Mouse (Mus musculus): ENCODE data around the gene Tldc2. TPM values are rescaled to one million over a fixed set of nuclear protein-coding genes. Genes with fewer than 3 reads are reported as not detected.

The Tldc2 gene
- polyA plus RNA-seq, 1 experiment from 2014 or later: not detected

DNA sequence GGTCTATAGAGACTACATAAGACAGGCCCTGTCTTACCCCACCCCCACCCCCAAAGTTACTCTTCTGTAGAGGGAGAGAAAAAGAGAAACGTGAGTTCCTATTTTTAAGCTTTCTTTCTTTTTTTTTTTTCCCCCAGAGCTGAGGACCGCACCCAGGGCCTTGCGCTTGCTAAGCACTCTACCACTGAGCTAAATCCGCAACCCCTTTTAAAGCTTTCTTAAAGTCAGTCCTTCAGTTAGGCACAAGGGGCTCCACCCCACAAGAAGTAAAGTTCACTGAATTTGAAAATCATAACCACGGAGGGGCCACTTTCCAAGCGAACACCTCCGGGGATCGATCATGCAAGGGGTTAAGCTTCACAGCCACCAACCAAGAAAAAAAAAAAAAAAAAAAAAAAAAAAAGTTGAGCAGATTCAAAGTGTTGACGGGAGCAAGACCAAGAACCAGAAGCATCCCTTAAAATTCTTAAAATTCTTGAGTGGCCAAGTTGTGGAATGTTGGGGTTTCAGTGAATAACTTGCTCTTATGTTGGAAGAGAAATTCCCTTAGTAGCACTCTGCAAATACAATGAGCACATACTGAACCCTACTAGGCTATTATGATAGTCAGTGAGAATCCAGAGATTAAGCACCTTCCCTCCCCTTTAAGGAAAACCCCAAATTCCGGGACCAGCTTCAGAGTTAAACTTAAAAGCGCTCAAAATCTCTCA is 47.1 kb downstream of the Tldc2 start:
- ATAC-seq (ENCODE audit: low FRiP score): no peak
- Histone ChIP-seq H3K4me1 (ENCODE audit: control insufficient read depth, insufficient read depth, low read length) (peaks cover 3% of the 10 kb centered on the region; the same call in 1 of the 2 replicates), H3K4me2 (peak overlapping the region; percentile 98), H3K9me3 (ENCODE audit: control insufficient read depth, low read length) (no peaks in the 10 kb centered on the region), H3K36me3 (ENCODE audit: control insufficient read depth, insufficient read depth, low read length) (no peaks in the 10 kb centered on the region), H3K27me3 (ENCODE audit: control insufficient read depth, insufficient read depth, low read length) (no peaks in the 10 kb centered on the region), H3K9ac (ENCODE audit: low read length) (peak overlapping the region; percentile 58), H3K27ac (ENCODE audit: low read depth, low read length) (no peak overlapping the region), H3K4me3 (ENCODE audit: low read depth, low read length) (peak overlapping the region; percentile 51)
- peak; percentile 69 for DNase-seq (ENCODE audit: low spot score, missing footprints)
- 17% methylated on average over 11 of the region's 11 CpGs for WGBS

DNA sequence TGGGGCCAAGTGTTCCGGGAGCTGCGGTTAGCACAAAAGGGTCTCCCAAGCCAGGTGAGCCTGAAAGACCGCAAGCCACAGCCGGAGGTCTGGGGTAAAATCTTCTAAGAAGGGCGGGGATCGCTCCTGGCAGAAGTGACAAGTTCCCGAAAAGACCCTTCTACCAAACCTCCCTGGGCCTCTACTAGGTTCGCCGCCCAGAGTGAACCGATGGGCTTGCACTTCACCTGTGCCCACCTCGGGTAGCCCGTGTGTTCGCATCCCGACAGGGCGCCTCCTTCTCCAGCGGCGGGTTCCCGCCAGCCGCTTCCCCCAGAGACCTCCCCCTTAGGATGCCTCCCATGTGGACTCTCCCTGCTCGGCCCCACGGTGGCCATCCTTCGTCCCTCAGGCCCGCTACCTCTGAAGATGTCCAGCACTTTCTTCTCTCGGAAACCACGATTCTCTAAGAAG is 47.6 kb downstream of the Tldc2 start:
- H3K36me3 ChIP-seq (ENCODE audit: control insufficient read depth, insufficient read depth, low read length): no peaks in the 10 kb centered on the region
- under 1% methylated on average over 25 of the region's 25 CpGs for WGBS
- ATAC-seq (ENCODE audit: low FRiP score) (peak; percentile 84), DNase-seq (ENCODE audit: low spot score, missing footprints) (peak; percentile 96)
- H3K9ac ChIP-seq (ENCODE audit: low read length): peak overlapping the region; percentile 58
- H3K4me1 ChIP-seq (ENCODE audit: control insufficient read depth, insufficient read depth, low read length): peaks cover 3% of the 10 kb centered on the region; the same call in 1 of the 2 replicates
- H3K9me3 ChIP-seq (ENCODE audit: control insufficient read depth, low read length): no peaks in the 10 kb centered on the region
- no peak overlapping the region for H3K27ac ChIP-seq (ENCODE audit: low read depth, low read length)
- peak overlapping the region; percentile 98 for H3K4me2 ChIP-seq
- peak overlapping the region; percentile 51 for H3K4me3 ChIP-seq (ENCODE audit: low read depth, low read length)
- H3K27me3 ChIP-seq (ENCODE audit: control insufficient read depth, insufficient read depth, low read length): no peaks in the 10 kb centered on the region

GRCm38 (mm10) chr2:157135014-157135413 is 48.2 kb downstream of the Tldc2 start, which contains the start of gene Samhd1:
Samhd1 (minus strand) TSS chr2:157135265.
- Histone ChIP-seq H3K4me2 (peak within 1 kb of the TSS; percentile 98), H3K27ac (ENCODE audit: low read depth, low read length) (no peak within 1 kb of the TSS), H3K36me3 (ENCODE audit: control insufficient read depth, insufficient read depth, low read length) (no peaks in the 10 kb centered on the region), H3K9ac (ENCODE audit: low read length) (peak within 1 kb of the TSS; percentile 58), H3K9me3 (ENCODE audit: control insufficient read depth, low read length) (no peaks in the 10 kb centered on the region; the same call in 1 of the 2 replicates), H3K27me3 (ENCODE audit: control insufficient read depth, insufficient read depth, low read length) (no peaks in the 10 kb centered on the region), H3K4me3 (ENCODE audit: low read depth, low read length) (peak within 1 kb of the TSS; percentile 51), H3K4me1 (ENCODE audit: control insufficient read depth, insufficient read depth, low read length) (peaks cover 3% of the 10 kb centered on the region; the same call in 1 of the 2 replicates)
- ATAC-seq (ENCODE audit: low FRiP score) (peak; percentile 92), DNase-seq (ENCODE audit: low spot score, missing footprints) (peak; percentile 99)
- WGBS: under 1% methylated on average over 32 of the region's 32 CpGs

GRCm38 (mm10) chr2:157135529-157136120 is 48.8 kb downstream of the Tldc2 start:
- DNase-seq (ENCODE audit: low spot score, missing footprints): peak; percentile 79

DNA sequence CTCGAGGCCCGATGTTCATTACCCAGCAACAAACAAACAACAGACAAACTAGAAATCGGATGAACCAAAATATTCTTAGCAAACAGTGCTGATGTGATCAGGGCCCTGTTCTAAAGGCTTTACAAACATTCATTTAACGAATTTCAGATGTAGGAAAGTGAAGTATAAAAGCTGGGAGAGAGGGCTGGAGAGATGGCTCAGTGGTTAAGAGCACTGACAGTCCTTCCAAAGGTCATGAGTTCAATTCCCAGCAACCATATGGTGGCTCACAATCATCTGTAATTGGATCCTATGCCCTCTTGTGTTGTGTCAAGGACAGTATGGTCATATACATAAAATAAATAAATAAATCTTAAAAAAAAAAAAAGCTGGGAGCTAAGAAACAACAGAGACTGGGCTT is 49.3 kb downstream of the Tldc2 start:
- no peak overlapping the region for H3K4me2 ChIP-seq
- no peaks in the 10 kb centered on the region for H3K36me3 ChIP-seq (ENCODE audit: control insufficient read depth, insufficient read depth, low read length)
- WGBS: 89% methylated on average over 4 of the region's 4 CpGs
- H3K9me3 ChIP-seq (ENCODE audit: control insufficient read depth, low read length): no peaks in the 10 kb centered on the region; the same call in 1 of the 2 replicates
- peaks cover 3% of the 10 kb centered on the region; the same call in 1 of the 2 replicates for H3K4me1 ChIP-seq (ENCODE audit: control insufficient read depth, insufficient read depth, low read length)
- ATAC-seq (ENCODE audit: low FRiP score) (no peak), DNase-seq (ENCODE audit: low spot score, missing footprints) (peak; percentile 75)
- no peak overlapping the region for H3K27ac ChIP-seq (ENCODE audit: low read depth, low read length)
- no peaks in the 10 kb centered on the region for H3K27me3 ChIP-seq (ENCODE audit: control insufficient read depth, insufficient read depth, low read length)
- H3K4me3 ChIP-seq (ENCODE audit: low read depth, low read length): no peak overlapping the region
- H3K9ac ChIP-seq (ENCODE audit: low read length): no peak overlapping the region

More at GRCm38 (mm10) chr2:157135529-157136120, 48.8 kb downstream of the Tldc2 start:
- Histone ChIP-seq H3K4me1 (ENCODE audit: control insufficient read depth, insufficient read depth, low read length) (peaks cover 3% of the 10 kb centered on the region; the same call in 1 of the 2 replicates), H3K9ac (ENCODE audit: low read length) (peak overlapping the region; percentile 58), H3K4me3 (ENCODE audit: low read depth, low read length) (peak overlapping the region; percentile 51), H3K4me2 (peak overlapping the region; percentile 98), H3K27me3 (ENCODE audit: control insufficient read depth, insufficient read depth, low read length) (no peaks in the 10 kb centered on the region), H3K27ac (ENCODE audit: low read depth, low read length) (no peak overlapping the region), H3K36me3 (ENCODE audit: control insufficient read depth, insufficient read depth, low read length) (no peaks in the 10 kb centered on the region), H3K9me3 (ENCODE audit: control insufficient read depth, low read length) (no peaks in the 10 kb centered on the region; the same call in 1 of the 2 replicates)
- no peak for ATAC-seq (ENCODE audit: low FRiP score)
- WGBS: 90% methylated on average over 10 of the region's 10 CpGs

DNA sequence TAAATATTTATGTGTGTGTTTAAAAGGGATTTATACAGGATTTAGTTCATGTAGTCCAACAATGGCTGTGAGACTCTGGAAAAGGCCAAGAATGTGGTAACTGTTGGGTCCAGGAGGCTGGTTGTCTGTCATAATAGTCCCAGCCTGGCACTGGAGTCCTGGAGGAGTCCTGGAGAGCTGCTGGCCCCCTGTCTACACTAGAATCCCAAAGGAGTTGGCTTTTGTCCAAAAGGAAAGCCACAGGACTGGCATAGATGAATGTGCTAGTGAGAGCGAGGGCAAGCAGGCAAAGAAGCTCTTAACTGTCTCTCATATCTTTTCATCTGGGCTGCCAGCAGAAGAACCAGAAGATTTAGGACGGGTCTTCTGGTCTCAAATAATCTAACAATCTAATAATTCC is 49.8 kb downstream of the Tldc2 start:
- Histone ChIP-seq H3K4me2 (no peak overlapping the region), H3K36me3 (ENCODE audit: control insufficient read depth, insufficient read depth, low read length) (no peaks in the 10 kb centered on the region), H3K27ac (ENCODE audit: low read depth, low read length) (no peak overlapping the region), H3K9me3 (ENCODE audit: control insufficient read depth, low read length) (no peaks in the 10 kb centered on the region; the same call in 1 of the 2 replicates), H3K4me3 (ENCODE audit: low read depth, low read length) (no peak overlapping the region), H3K4me1 (ENCODE audit: control insufficient read depth, insufficient read depth, low read length) (peaks cover 3% of the 10 kb centered on the region; the same call in 1 of the 2 replicates), H3K9ac (ENCODE audit: low read length) (no peak overlapping the region), H3K27me3 (ENCODE audit: control insufficient read depth, insufficient read depth, low read length) (no peaks in the 10 kb centered on the region)
- WGBS: 84% methylated on average over 2 of the region's 2 CpGs
- ATAC-seq (ENCODE audit: low FRiP score): no peak
- peak; percentile 69 for DNase-seq (ENCODE audit: low spot score, missing footprints)

GRCm38 (mm10) chr2:157137959-157138731 is 51.3 kb downstream of the Tldc2 start:
- H3K4me1 ChIP-seq (ENCODE audit: control insufficient read depth, insufficient read depth, low read length): peaks cover 3% of the 10 kb centered on the region; the same call in 1 of the 2 replicates
- ATAC-seq (ENCODE audit: low FRiP score) (no peak), DNase-seq (ENCODE audit: low spot score, missing footprints) (peak; percentile 31)
- no peaks in the 10 kb centered on the region for H3K27me3 ChIP-seq (ENCODE audit: control insufficient read depth, insufficient read depth, low read length)
- no peaks in the 10 kb centered on the region; the same call in 1 of the 2 replicates for H3K9me3 ChIP-seq (ENCODE audit: control insufficient read depth, low read length)
- H3K36me3 ChIP-seq (ENCODE audit: control insufficient read depth, insufficient read depth, low read length): no peaks in the 10 kb centered on the region
- no peak overlapping the region for H3K4me2 ChIP-seq
- H3K9ac ChIP-seq (ENCODE audit: low read length): no peak overlapping the region
- H3K27ac ChIP-seq (ENCODE audit: low read depth, low read length): no peak overlapping the region
- no peak overlapping the region for H3K4me3 ChIP-seq (ENCODE audit: low read depth, low read length)
- WGBS: 92% methylated on average over 9 of the region's 9 CpGs

- ATAC-seq (ENCODE audit: low FRiP score) (no peak), DNase-seq (ENCODE audit: low spot score, missing footprints) (no peak)
- WGBS: 80% methylated on average over 5 of the region's 5 CpGs
- Histone ChIP-seq H3K9ac (ENCODE audit: low read length) (no peak overlapping the region), H3K36me3 (ENCODE audit: control insufficient read depth, insufficient read depth, low read length) (no peaks in the 10 kb centered on the region), H3K27ac (ENCODE audit: low read depth, low read length) (no peak overlapping the region), H3K4me2 (no peak overlapping the region), H3K4me3 (ENCODE audit: low read depth, low read length) (no peak overlapping the region), H3K27me3 (ENCODE audit: control insufficient read depth, insufficient read depth, low read length) (no peaks in the 10 kb centered on the region), H3K9me3 (ENCODE audit: control insufficient read depth, low read length) (no peaks in the 10 kb centered on the region; the same call in 1 of the 2 replicates), H3K4me1 (ENCODE audit: control insufficient read depth, insufficient read depth, low read length) (peaks cover 3% of the 10 kb centered on the region; the same call in 1 of the 2 replicates)
These were observed 52.0 kb downstream of the Tldc2 start for GRCm38 (mm10) chr2:157138808-157139207.

Measured in midbrain, embryonic 11.5 days (tissue).